Mouse (Mus musculus) hindbrain, embryonic 11.5 days (tissue): ENCODE measurements around the gene Erbb2. TPM values are rescaled to one million over a fixed set of nuclear protein-coding genes. Genes with fewer than 3 reads are reported as not detected.

Source experiments
- ATAC-seq: fragments of 200-750 bp; cut with Nextera tagmentation; 2 replicates; pipeline ENCODE4 v1.8.0; 2017; ENCODE audit warnings: mild to moderate bottlenecking, moderate TSS enrichment, moderate library complexity; ENCODE audit not compliant: low FRiP score
- DNase-seq: peaks from one replicate; pipeline ENCODE4 v3.0.0-alpha.2; 2015; ENCODE audit warnings: low spot score
- H3K27ac ChIP-seq: fragments of 300-500 bp; sonication (generic); 2 replicates; pipeline ENCODE4 v1.5.1; 2014; ENCODE audit warnings: mild to moderate bottlenecking, low read depth, low read length
- H3K27me3 ChIP-seq: fragments of 300-500 bp; sonication (generic); 2 replicates; pipeline ENCODE4 v1.6.1; 2014; ENCODE audit warnings: mild to moderate bottlenecking, low read length, moderate library complexity, mixed read lengths; ENCODE audit not compliant: control insufficient read depth, insufficient read depth
- H3K36me3 ChIP-seq: fragments of 300-500 bp; sonication (generic); 2 replicates; pipeline ENCODE4 v1.6.1; 2014; ENCODE audit warnings: mild to moderate bottlenecking, low read length, moderate library complexity, mixed read lengths; ENCODE audit not compliant: control insufficient read depth, insufficient read depth
- H3K4me1 ChIP-seq: fragments of 300-500 bp; sonication (generic); replicated peaks from 2 replicates; pipeline ENCODE4 v1.6.1; 2014; ENCODE audit warnings: low read length, mixed read lengths; ENCODE audit not compliant: control insufficient read depth, insufficient read depth
- H3K4me2 ChIP-seq: fragments of 300-500 bp; sonication (generic); replicated peaks from 2 replicates; pipeline ENCODE4 v1.6.1; 2014; ENCODE audit warnings: mild to moderate bottlenecking, low read depth, low read length
- H3K4me3 ChIP-seq: fragments of 300-500 bp; sonication (generic); 2 replicates; pipeline ENCODE4 v1.5.1; 2014; ENCODE audit warnings: low read depth, low read length
- H3K9ac ChIP-seq: fragments of 300-500 bp; sonication (generic); 2 replicates; pipeline ENCODE4 v1.6.1; 2014; ENCODE audit warnings: low read depth, low read length
- H3K9me3 ChIP-seq: fragments of 300-500 bp; sonication (generic); 2 replicates; pipeline ENCODE4 v1.6.1; 2016; ENCODE audit warnings: low read length; ENCODE audit not compliant: control insufficient read depth
- WGBS: fragments of 180-500 bp; shearing (Covaris S2); extraction: QIAGEN DNeasy Blood & Tissue Kit; methylation state at CpG from one replicate; pipeline ENCODE4 v1.1.7; 2014; 5-methylcytosine and 5-hydroxymethylcytosine counted together
- polyA plus RNA-seq: library from polyadenylated mRNA; unstranded; fragments of >200 nt; fragmentation: Nextera tagmentation; extraction: Ambion mirVana; gene quantifications from 2 replicates; pipeline ENCODE4 v1.2.1, GENCODE M21; 2014

Erbb2 gene
- polyA plus RNA-seq, 1 experiment from 2014 or later = 15.5 TPM

DNA sequence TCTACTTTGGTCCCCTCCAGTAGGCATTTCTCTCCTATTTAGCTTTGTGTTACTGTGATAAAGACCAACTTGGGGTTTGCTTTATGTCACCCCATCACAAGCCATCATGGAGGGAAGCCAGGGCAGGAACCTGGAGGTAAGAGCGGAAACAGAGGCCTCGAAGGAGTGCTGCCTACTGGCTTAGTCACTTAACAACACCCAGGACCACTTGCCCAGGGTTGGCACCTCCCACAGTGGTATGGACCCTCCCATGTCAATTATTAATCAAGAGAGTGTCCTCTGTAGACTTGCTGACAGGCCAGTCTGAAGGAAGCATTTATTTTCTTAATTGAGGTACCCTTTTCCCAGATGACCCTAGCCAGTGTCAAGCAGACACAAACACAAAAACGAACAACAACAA lies 11.5 kb upstream of the Erbb2 start:
- no peaks in the 10 kb centered on the region for H3K9me3 ChIP-seq
- no peak overlapping the region; the same call in 1 of the 2 replicates for H3K27ac ChIP-seq
- H3K4me3 ChIP-seq = peak overlapping the region; percentile 58
- H3K36me3 ChIP-seq = no peaks in the 10 kb centered on the region
- 0 out of 2 replicates have a peak, but pooled peaks cover 2% of the 10 kb centered on the region for H3K4me1 ChIP-seq
- H3K9ac ChIP-seq = peak overlapping the region; percentile 81
- 49% methylated on average over 3 of the region's 3 CpGs for WGBS
- peak overlapping the region; percentile 41 for H3K4me2 ChIP-seq
- no peak for DNase-seq
- no peaks in the 10 kb centered on the region for H3K27me3 ChIP-seq
- no peak for ATAC-seq

DNA sequence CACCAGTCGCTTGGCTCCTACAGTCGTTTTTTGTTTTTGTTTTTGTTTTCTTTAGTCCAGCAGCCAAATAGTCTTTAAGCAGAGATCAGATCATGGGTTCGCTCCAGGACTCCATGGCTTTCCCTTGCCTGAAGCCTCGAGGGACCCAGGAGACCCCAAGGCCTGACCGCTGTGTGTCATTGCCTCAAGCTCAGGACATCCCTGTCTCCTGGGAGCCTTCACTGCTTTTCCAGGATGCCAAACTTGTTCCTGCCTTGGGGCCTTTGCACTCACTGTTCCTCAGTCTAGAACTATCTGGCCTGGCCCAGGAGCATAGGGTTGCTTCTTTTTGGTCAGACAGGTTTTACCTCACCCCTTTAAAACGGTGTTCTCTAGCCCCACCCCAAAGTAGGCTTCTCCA lies 5.6 kb upstream of the Erbb2 start:
- 77% methylated on average over 6 of the region's 6 CpGs for WGBS
- Histone ChIP-seq H3K4me3 (no peak overlapping the region), H3K27me3 (peaks cover 5% of the 10 kb centered on the region; the same call in 1 of the 2 replicates), H3K4me1 (peaks cover 4% of the 10 kb centered on the region; the same call in 1 of the 2 replicates), H3K27ac (no peak overlapping the region), H3K9ac (no peak overlapping the region), H3K4me2 (no peak overlapping the region), H3K9me3 (no peaks in the 10 kb centered on the region), H3K36me3 (no peaks in the 10 kb centered on the region)
- DNase-seq (no peak), ATAC-seq (no peak)

GRCm38 (mm10) chr11:98408872-98409271 lies 3.4 kb upstream of the Erbb2 start:
- 38% methylated on average over 8 of the region's 8 CpGs for WGBS
- DNase-seq = no peak
- H3K4me2 ChIP-seq = no peak overlapping the region; the same call in 1 of the 2 replicates
- no peak overlapping the region for H3K27ac ChIP-seq
- 0 out of 2 replicates have a peak, but pooled peaks have one; percentile 31 for ATAC-seq
- no peaks in the 10 kb centered on the region for H3K36me3 ChIP-seq
- peak overlapping the region; percentile 8; the same call in 1 of the 2 replicates for H3K4me3 ChIP-seq
- H3K27me3 ChIP-seq = peaks cover 5% of the 10 kb centered on the region; the same call in 1 of the 2 replicates
- peaks cover 4% of the 10 kb centered on the region for H3K4me1 ChIP-seq
- no peaks in the 10 kb centered on the region for H3K9me3 ChIP-seq
- H3K9ac ChIP-seq = peak overlapping the region; percentile 44

DNA sequence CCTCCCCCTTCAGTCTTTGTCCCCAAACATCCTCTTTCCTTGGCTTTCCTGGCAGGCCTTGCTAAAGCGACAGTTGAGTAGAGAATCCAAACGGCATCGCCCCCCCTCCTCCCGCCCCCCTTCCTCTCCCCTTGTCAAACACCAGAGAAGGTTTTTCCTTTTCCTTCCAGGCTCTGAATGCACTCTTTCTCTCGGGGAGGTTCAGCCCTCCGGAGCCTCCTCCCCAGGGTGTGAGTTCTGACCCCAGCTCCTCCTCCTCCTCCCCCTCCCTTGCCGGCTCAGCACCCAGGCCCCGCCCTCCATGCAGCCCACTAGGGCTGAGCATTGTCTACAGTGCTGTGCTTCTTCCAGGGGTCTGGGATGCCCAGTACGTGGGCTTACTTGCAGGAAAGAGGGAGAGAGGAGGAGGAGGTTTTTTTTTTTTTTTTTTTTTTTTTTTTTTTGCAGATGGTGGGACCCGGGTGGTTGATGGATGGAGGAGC lies 2.9 kb upstream of the Erbb2 start:
- Histone ChIP-seq H3K27ac (no peak overlapping the region), H3K36me3 (no peaks in the 10 kb centered on the region), H3K4me3 (peak overlapping the region; percentile 8; the same call in 1 of the 2 replicates), H3K27me3 (peaks cover 5% of the 10 kb centered on the region; the same call in 1 of the 2 replicates), H3K4me2 (no peak overlapping the region; the same call in 1 of the 2 replicates), H3K4me1 (peaks cover 4% of the 10 kb centered on the region), H3K9ac (peak overlapping the region; percentile 44), H3K9me3 (no peaks in the 10 kb centered on the region)
- peak; percentile 73; the same call in 1 of the 2 replicates for ATAC-seq
- DNase-seq = peak; percentile 61
- WGBS = 7% methylated on average over 8 of the region's 10 CpGs

DNA sequence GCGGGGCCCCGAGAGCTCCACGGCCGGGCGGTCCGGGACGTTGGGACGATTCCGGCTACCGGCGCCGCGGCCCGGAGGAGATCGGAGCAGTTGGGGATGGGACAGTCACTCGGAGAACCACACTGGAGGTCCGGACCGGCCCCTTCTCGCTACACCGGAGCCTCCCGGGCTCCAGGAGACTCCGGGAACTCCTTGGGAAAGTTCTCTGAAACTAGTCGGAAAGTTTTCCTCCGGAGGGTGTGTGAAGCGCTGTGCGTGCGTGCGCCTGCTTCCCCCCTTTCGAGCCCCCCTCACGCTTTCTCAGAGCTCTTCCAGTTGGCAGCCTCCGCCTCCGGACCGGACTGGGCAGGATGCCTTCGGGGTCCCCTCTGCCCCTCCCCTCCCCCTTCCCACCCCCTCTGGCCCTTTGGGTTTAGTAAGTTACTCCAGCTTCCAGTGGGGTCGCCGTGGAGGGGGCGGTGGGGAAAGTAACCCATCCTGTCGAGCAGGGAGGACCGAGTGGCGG lies 579 bp downstream of the Erbb2 start:
- peaks cover 4% of the 10 kb centered on the region for H3K4me1 ChIP-seq
- H3K9me3 ChIP-seq = no peaks in the 10 kb centered on the region
- H3K9ac ChIP-seq = peak overlapping the region; percentile 83
- ATAC-seq (peak; percentile 37; the same call in 1 of the 2 replicates), DNase-seq (peak; percentile 58)
- no peaks in the 10 kb centered on the region for H3K36me3 ChIP-seq
- peak overlapping the region; percentile 99 for H3K4me2 ChIP-seq
- H3K4me3 ChIP-seq = peak overlapping the region; percentile 79
- H3K27me3 ChIP-seq = peaks cover 5% of the 10 kb centered on the region; the same call in 1 of the 2 replicates
- 1% methylated on average over 40 of the region's 40 CpGs for WGBS
- H3K27ac ChIP-seq = peak overlapping the region; percentile 24; the same call in 1 of the 2 replicates

GRCm38 (mm10) chr11:98413731-98414130 lies 1.5 kb downstream of the Erbb2 start:
- Histone ChIP-seq H3K27me3 (peaks cover 5% of the 10 kb centered on the region; the same call in 1 of the 2 replicates), H3K4me2 (peak overlapping the region; percentile 99), H3K27ac (no peak overlapping the region), H3K4me1 (peaks cover 4% of the 10 kb centered on the region), H3K36me3 (no peaks in the 10 kb centered on the region), H3K4me3 (peak overlapping the region; percentile 79), H3K9me3 (no peaks in the 10 kb centered on the region), H3K9ac (no peak overlapping the region)
- 20% methylated on average over 7 of the region's 7 CpGs for WGBS
- peak; percentile 14 for DNase-seq
- ATAC-seq = no peak

GRCm38 (mm10) chr11:98414162-98414561 lies 1.9 kb downstream of the Erbb2 start:
- Histone ChIP-seq H3K4me1 (peaks cover 4% of the 10 kb centered on the region), H3K9ac (no peak overlapping the region)

GRCm38 (mm10) chr11:98417074-98417473 lies 4.8 kb downstream of the Erbb2 start:
- Histone ChIP-seq H3K9me3 (no peaks in the 10 kb centered on the region), H3K4me2 (no peak overlapping the region), H3K4me1 (no peaks in the 10 kb centered on the region; the same call in 1 of the 2 replicates), H3K9ac (no peak overlapping the region), H3K36me3 (no peaks in the 10 kb centered on the region), H3K4me3 (no peak overlapping the region), H3K27me3 (no peaks in the 10 kb centered on the region), H3K27ac (no peak overlapping the region)
- 89% methylated on average over 1 of the region's 1 CpGs for WGBS
- no peak for DNase-seq
- ATAC-seq = no peak

More at GRCm38 (mm10) chr11:98414162-98414561, 1.9 kb downstream of the Erbb2 start:
- Histone ChIP-seq H3K9me3 (no peaks in the 10 kb centered on the region), H3K27ac (no peak overlapping the region), H3K36me3 (no peaks in the 10 kb centered on the region), H3K4me2 (no peak overlapping the region), H3K27me3 (peaks cover 5% of the 10 kb centered on the region; the same call in 1 of the 2 replicates), H3K4me3 (no peak overlapping the region)
- no peak for DNase-seq
- 10% methylated on average over 2 of the region's 2 CpGs for WGBS
- no peak for ATAC-seq

DNA sequence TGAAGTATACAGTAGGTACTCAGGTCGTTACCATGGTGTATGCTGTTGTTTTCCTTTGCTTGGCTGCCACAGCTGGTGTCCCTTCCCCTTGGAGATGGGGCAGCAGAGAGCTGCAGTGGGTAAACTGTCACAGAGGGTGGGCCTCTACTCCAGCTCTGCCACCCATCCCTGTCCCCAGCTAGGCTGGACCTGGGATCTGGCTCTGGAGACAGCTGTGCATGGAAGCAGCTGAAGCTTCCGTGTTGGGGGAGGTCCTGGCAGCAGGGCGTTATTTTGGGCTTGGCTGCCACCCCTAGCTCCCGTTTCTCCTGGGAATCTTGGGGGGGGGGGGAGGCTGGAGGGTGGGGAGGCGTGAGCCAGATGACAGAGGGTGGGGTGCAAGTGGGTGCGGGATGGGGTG lies 6.0 kb downstream of the Erbb2 start:
- WGBS = 62% methylated on average over 5 of the region's 6 CpGs
- Histone ChIP-seq H3K9ac (no peak overlapping the region), H3K4me1 (no peaks in the 10 kb centered on the region; the same call in 1 of the 2 replicates), H3K9me3 (no peaks in the 10 kb centered on the region), H3K27ac (no peak overlapping the region), H3K27me3 (no peaks in the 10 kb centered on the region), H3K4me3 (no peak overlapping the region), H3K36me3 (no peaks in the 10 kb centered on the region), H3K4me2 (no peak overlapping the region)
- ATAC-seq (no peak), DNase-seq (no peak)
